Mouse (Mus musculus) WW6 (cell line): ENCODE data around the gene Mdm1.

Experiments
- DNase-seq: peaks from one replicate; pipeline ENCODE4 v3.0.0-alpha.2; 2013; ENCODE audit warnings: low read depth, low spot score

Gene Mdm1

GRCm38 (mm10) chr10:118141018-118141883 is at the start of gene Mdm1:
TSS of gene Mdm1 (plus strand) at chr10:118141811.
- DNase-seq: peak; percentile 91

- no peak for DNase-seq
These were observed 48.9 kb upstream of the Mdm1 start for GRCm38 (mm10) chr10:118092745-118093144.

- no peak for DNase-seq
These were observed 47.9 kb upstream of the Mdm1 start for GRCm38 (mm10) chr10:118093728-118094127.

- DNase-seq: no peak
These were observed 46.8 kb upstream of the Mdm1 start for GRCm38 (mm10) chr10:118094853-118095252.

- no peak for DNase-seq
These were observed 45.4 kb upstream of the Mdm1 start for GRCm38 (mm10) chr10:118096223-118096622.

GRCm38 (mm10) chr10:118097898-118098297 is 43.7 kb upstream of the Mdm1 start:
- no peak for DNase-seq

GRCm38 (mm10) chr10:118100570-118100969 is 41.0 kb upstream of the Mdm1 start:
- DNase-seq: no peak

GRCm38 (mm10) chr10:118101056-118101455 is 40.6 kb upstream of the Mdm1 start:
- no peak for DNase-seq

- DNase-seq: peak; percentile 57
These were observed 38.5 kb upstream of the Mdm1 start for GRCm38 (mm10) chr10:118103020-118103666.

GRCm38 (mm10) chr10:118103906-118104305 is 37.7 kb upstream of the Mdm1 start:
- DNase-seq: no peak

- DNase-seq: no peak
These were observed 34.6 kb upstream of the Mdm1 start for GRCm38 (mm10) chr10:118107031-118107430.

GRCm38 (mm10) chr10:118110006-118110920 is 31.3 kb upstream of the Mdm1 start:
- DNase-seq: no peak

- no peak for DNase-seq
These were observed 30.7 kb upstream of the Mdm1 start for GRCm38 (mm10) chr10:118110921-118111301.

GRCm38 (mm10) chr10:118111621-118112020 is 30.0 kb upstream of the Mdm1 start:
- DNase-seq: no peak

GRCm38 (mm10) chr10:118112294-118112893 is 29.2 kb upstream of the Mdm1 start:
- DNase-seq: no peak

GRCm38 (mm10) chr10:118113256-118113682 is 28.3 kb upstream of the Mdm1 start:
- no peak for DNase-seq

- no peak for DNase-seq
These were observed 27.3 kb upstream of the Mdm1 start for GRCm38 (mm10) chr10:118114271-118114670.

- DNase-seq: no peak
These were observed 25.2 kb upstream of the Mdm1 start for GRCm38 (mm10) chr10:118116456-118116855.

GRCm38 (mm10) chr10:118121047-118121936 is 20.3 kb upstream of the Mdm1 start:
- DNase-seq: no peak

GRCm38 (mm10) chr10:118121937-118122285 is 19.7 kb upstream of the Mdm1 start:
- no peak for DNase-seq
